Mouse (Mus musculus) liver, adult 2 months (tissue): ENCODE measurements around the gene Patz1. TPM values are rescaled to one million over a fixed set of nuclear protein-coding genes. Genes with fewer than 3 reads are reported as not detected.

ENCODE experiments used
- DNase-seq: peaks from one replicate; pipeline ENCODE4 v3.0.0-alpha.2; 2011; ENCODE audit warnings: low read depth, low spot score; ENCODE audit errors: extremely low read depth
- H3K27ac ChIP-seq: fragments of 200-500 bp; replicated peaks from 2 replicates; pipeline ENCODE4 v1.5.1; 2012; ENCODE audit warnings: low read depth, mild to moderate bottlenecking, control low read depth, inconsistent platforms, low read length; ENCODE audit not compliant: insufficient read depth
- H3K27me3 ChIP-seq: fragments of 200-500 bp; 2 replicates; pipeline ENCODE4 v1.6.1; 2012; ENCODE audit warnings: mild to moderate bottlenecking, moderate library complexity, low read length, inconsistent platforms; ENCODE audit not compliant: control insufficient read depth, insufficient read depth
- H3K36me3 ChIP-seq: fragments of 200-500 bp; 2 replicates; pipeline ENCODE4 v1.6.1; 2012; ENCODE audit warnings: low read length, inconsistent platforms; ENCODE audit not compliant: control insufficient read depth, insufficient read depth
- H3K4me1 ChIP-seq: fragments of 200-500 bp; 2 replicates; pipeline ENCODE4 v1.6.1; 2011; ENCODE audit warnings: low read length; ENCODE audit not compliant: control insufficient read depth, insufficient read depth
- H3K4me3 ChIP-seq: fragments of 200-500 bp; 2 replicates; pipeline ENCODE4 v1.5.1; 2011; ENCODE audit warnings: low read depth, mild to moderate bottlenecking, control low read depth, low read length, moderate library complexity; ENCODE audit not compliant: insufficient read depth
- H3K79me2 ChIP-seq: fragments of 200-500 bp; 2 replicates; pipeline ENCODE4 v1.6.1; 2012; ENCODE audit warnings: inconsistent platforms, mild to moderate bottlenecking, low read length, moderate library complexity; ENCODE audit not compliant: control insufficient read depth, insufficient read depth
- H3K9ac ChIP-seq: fragments of 200-500 bp; 2 replicates; pipeline ENCODE4 v1.6.1; 2012; ENCODE audit warnings: low read depth, mild to moderate bottlenecking, control low read depth, inconsistent platforms, low read length
- CTCF ChIP-seq: fragments of 200-500 bp; IDR thresholded peaks from 2 replicates; pipeline ENCODE4 v1.5.1; 2011; ENCODE audit warnings: low read depth, low read length, control low read depth
- POLR2A ChIP-seq: fragments of 200-500 bp; IDR thresholded peaks from 2 replicates; pipeline ENCODE4 v1.6.1; 2011; ENCODE audit warnings: low read length, control low read depth; ENCODE audit not compliant: insufficient read depth; ENCODE audit errors: extremely low read depth
- WGBS: fragments of 180-500 bp; shearing (Covaris S2); methylation state at CpG from one replicate; pipeline ENCODE4 v1.1.7; 2018; 5-methylcytosine and 5-hydroxymethylcytosine counted together
- polyA plus RNA-seq: library from polyadenylated mRNA; depleted of rRNA; stranded (reverse); fragments of >200 nt; gene quantifications from 2 replicates; pipeline ENCODE4 v1.2.3, GENCODE M21; 2012; rRNA removed
- total RNA-seq: library from RNA; depleted of rRNA; stranded (reverse); fragments of >200 nt; gene quantifications from 2 replicates; pipeline ENCODE4 v1.2.3, GENCODE M21; 2014; rRNA removed

Patz1 gene
- total RNA-seq (4.2 and 5.8 TPM in 2 replicates), polyA plus RNA-seq (4.4 and 6.0 TPM in 2 replicates)

DNA sequence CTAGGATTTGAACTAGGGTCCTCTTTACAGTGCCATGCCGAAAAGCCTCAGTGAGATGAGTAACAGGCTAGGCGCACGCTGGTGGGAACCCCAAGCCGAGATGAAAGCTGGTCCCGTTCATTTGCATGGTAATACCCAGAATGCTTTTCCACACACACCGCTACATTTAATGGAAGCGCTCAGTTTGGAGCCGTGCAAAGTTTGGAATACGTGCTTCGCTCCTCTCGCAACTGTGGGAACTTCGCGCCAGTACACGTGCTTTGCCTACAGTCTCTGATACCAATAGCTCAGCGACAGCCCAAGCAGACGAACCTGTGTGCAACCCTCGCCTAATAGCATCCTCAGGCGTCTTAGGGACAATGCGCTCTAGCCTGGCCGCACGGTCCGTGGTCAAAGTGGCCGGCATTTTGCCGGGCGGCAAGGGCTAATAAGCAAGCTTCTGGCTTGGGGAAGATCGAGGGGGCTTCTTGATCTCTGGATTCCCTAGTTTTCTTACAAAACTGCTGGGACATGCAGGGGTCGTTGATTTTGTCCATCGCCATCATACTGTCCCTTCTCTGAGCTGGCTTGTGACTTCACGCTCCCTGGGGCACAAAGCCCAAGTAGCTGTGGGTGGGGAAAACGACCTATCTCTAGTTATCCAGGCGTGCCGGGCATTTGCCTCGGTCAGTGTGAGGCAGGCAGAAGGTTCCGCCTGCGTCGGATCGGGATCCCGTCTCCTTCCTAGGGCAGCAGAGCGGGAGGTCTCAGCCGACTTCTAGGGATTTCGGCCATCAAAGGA, at the start of gene Patz1:
TSS of gene Patz1 (plus strand) at position 354 of the 781 bp plus-strand sequence.
- H3K36me3 ChIP-seq, result no peaks in the 10 kb centered on the region; the same call in 1 of the 2 replicates
- peaks cover 3% of the 10 kb centered on the region; the same call in 1 of the 2 replicates for H3K79me2 ChIP-seq
- H3K27me3 ChIP-seq, result no peaks in the 10 kb centered on the region
- H3K9ac ChIP-seq, result peak within 1 kb of the TSS; percentile 96
- WGBS, result 2% methylated on average over 41 of the region's 41 CpGs
- DNase-seq, result peak; percentile 36
- peaks cover 2% of the 10 kb centered on the region for H3K4me1 ChIP-seq
- peak within 1 kb of the TSS; percentile 97 for H3K4me3 ChIP-seq
- no peak for TF ChIP-seq CTCF
- TF ChIP-seq POLR2A, result 0 out of 2 replicates have a peak, but pooled peaks have one; percentile 12
- H3K27ac ChIP-seq, result peak within 1 kb of the TSS; percentile 85

- no peak overlapping the region for H3K9ac ChIP-seq
- peaks cover 73% of the 10 kb centered on the region for H3K36me3 ChIP-seq
- no peak for DNase-seq
- no peaks in the 10 kb centered on the region for H3K27me3 ChIP-seq
- H3K4me3 ChIP-seq, result no peak overlapping the region
- no peaks in the 10 kb centered on the region for H3K79me2 ChIP-seq
- no peaks in the 10 kb centered on the region for H3K4me1 ChIP-seq
- no peak overlapping the region for H3K27ac ChIP-seq
- 89% methylated on average over 7 of the region's 7 CpGs for WGBS
- TF ChIP-seq CTCF (no peak), POLR2A (no peak)
Measured at GRCm38 (mm10) chr11:3242395-3242794, 46.3 kb upstream of the Patz1 start.

DNA sequence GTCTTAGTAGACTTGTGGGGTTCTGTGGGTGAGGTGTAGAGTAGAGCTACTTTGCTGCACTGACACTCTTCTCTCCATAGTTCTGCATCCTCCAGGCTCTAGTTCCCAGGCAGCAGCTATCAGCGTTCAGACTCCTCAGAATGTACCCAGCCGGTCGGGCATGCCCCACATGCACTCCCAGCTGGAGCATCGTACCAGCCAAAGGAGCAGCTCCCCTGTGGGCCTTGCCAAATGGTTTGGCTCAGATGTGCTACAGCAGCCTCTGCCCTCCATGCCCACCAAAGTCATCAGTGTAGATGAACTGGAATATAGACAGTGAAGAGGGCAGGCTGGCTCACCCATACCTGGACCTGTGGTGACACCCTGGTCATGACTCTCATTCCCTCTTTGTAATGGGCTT, 44.9 kb upstream of the Patz1 start:
- no peaks in the 10 kb centered on the region for H3K4me1 ChIP-seq
- H3K79me2 ChIP-seq, result no peaks in the 10 kb centered on the region
- no peak overlapping the region for H3K27ac ChIP-seq
- no peak for DNase-seq
- 87% methylated on average over 4 of the region's 4 CpGs for WGBS
- H3K9ac ChIP-seq, result no peak overlapping the region
- H3K4me3 ChIP-seq, result no peak overlapping the region
- TF ChIP-seq CTCF (no peak), POLR2A (no peak)
- no peaks in the 10 kb centered on the region for H3K27me3 ChIP-seq
- H3K36me3 ChIP-seq, result peaks cover 79% of the 10 kb centered on the region

DNA sequence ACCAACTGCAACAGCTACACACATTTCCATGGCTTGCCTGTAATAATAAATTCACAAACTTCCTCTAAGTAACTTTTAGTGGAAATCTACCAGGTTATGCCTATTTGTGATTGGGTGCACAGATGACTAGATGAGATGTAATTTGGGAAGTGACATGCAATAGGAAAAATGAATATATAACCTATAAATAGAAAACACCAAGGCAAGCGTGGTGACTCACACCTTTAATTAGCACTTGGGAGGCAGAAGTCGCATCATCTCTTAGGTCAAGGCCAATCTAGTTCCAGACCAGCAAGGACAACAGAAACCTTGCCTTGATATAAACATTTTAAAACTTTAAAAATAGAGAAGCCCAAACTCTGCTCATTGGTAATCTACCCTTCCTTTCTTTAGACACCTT, 41.3 kb upstream of the Patz1 start:
- H3K79me2 ChIP-seq, result no peaks in the 10 kb centered on the region
- no peak for DNase-seq
- TF ChIP-seq CTCF (no peak), POLR2A (no peak)
- H3K4me3 ChIP-seq, result no peak overlapping the region
- WGBS, result 87% methylated on average over 2 of the region's 2 CpGs
- peaks cover 83% of the 10 kb centered on the region for H3K36me3 ChIP-seq
- no peak overlapping the region for H3K9ac ChIP-seq
- no peak overlapping the region for H3K27ac ChIP-seq
- H3K4me1 ChIP-seq, result no peaks in the 10 kb centered on the region
- H3K27me3 ChIP-seq, result no peaks in the 10 kb centered on the region

- DNase-seq, result no peak
- TF ChIP-seq CTCF (no peak), POLR2A (no peak)
- H3K4me3 ChIP-seq, result no peak overlapping the region
- H3K36me3 ChIP-seq, result peaks cover 53% of the 10 kb centered on the region
- no peaks in the 10 kb centered on the region; the same call in 1 of the 2 replicates for H3K79me2 ChIP-seq
- no peak overlapping the region for H3K9ac ChIP-seq
- no peak overlapping the region for H3K27ac ChIP-seq
- H3K27me3 ChIP-seq, result no peaks in the 10 kb centered on the region
- 92% methylated on average over 1 of the region's 1 CpGs for WGBS
- no peaks in the 10 kb centered on the region for H3K4me1 ChIP-seq
Measured at GRCm38 (mm10) chr11:3259537-3259936, 29.1 kb upstream of the Patz1 start.
